Mouse (Mus musculus): ENCODE results near the gene Arntl.

- no peak for TF ChIP-seq CTCF (IDR thresholded peaks at IDR 0.05; ENCODE audit: low read depth, low read length)
- TF ChIP-seq TAL1 (conservative IDR thresholded peaks at IDR 0.05; ENCODE audit: low read depth, low read length) = no peak
- TF ChIP-seq GATA1 (IDR thresholded peaks at IDR 0.05; ENCODE audit: borderline replicate concordance, low read length) = no peak
- TF ChIP-seq POLR2AphosphoS5 (IDR thresholded peaks at IDR 0.05; ENCODE audit: insufficient replicate concordance, low read depth, low read length) = no peak
Observed at GRCm38 (mm10) chr7:113167092-113167491, 40.2 kb upstream of the Arntl start.

Data from G1E (cell line).